Mouse (Mus musculus): ENCODE results near the gene Map3k5.

- no peak for TF ChIP-seq CTCF (IDR thresholded peaks at IDR 0.05; ENCODE audit: extremely low read depth, insufficient read length, insufficient replicate concordance, low read depth, low read length)
- TF ChIP-seq POLR2A (IDR thresholded peaks at IDR 0.05; ENCODE audit: low read depth, low read length): no peak
Measured at GRCm38 (mm10) chr10:20071716-20072115, 137.4 kb downstream of the Map3k5 start.
